8 mouse cellular contexts compared by ENCODE assay signal in genomic region chr12:113151046-113151445, GRCm38 (mm10). TPM values are rescaled to one million over a fixed set of nuclear protein-coding genes. Genes with fewer than 3 reads are reported as not detected.
DNase-seq lines count a peak whose midpoint lies in the region; ATAC-seq and TF ChIP-seq lines count a peak whose summit lies in the region.

No protein-coding gene starts in this region.

- 73% methylated on average over 8 of the region's 8 CpGs for WGBS in limb, embryonic 10.5 days
- WGBS in stomach, postnatal 0 days = 59% methylated on average over 8 of the region's 8 CpGs
- WGBS in midbrain, embryonic 13.5 days = 77% methylated on average over 8 of the region's 8 CpGs

- H3K27ac ChIP-seq in testis, adult 2 months (ENCODE audit: control insufficient read depth, insufficient read depth, low read depth, low read length) = no peak overlapping the region
- no peak overlapping the region for H3K27ac ChIP-seq in limb, embryonic 10.5 days
- H3K27ac ChIP-seq in stomach, postnatal 0 days (replicated peaks) = no peak overlapping the region
- no peak overlapping the region for H3K27ac ChIP-seq in midbrain, embryonic 13.5 days

- TF ChIP-seq POLR2A in testis, adult 2 months (IDR thresholded peaks at IDR 0.05; ENCODE audit: control insufficient read depth, low read depth, low read length) = no peak

- no peaks in the 10 kb centered on the region for H3K27me3 ChIP-seq in testis, adult 2 months (ENCODE audit: control insufficient read depth, insufficient read depth, low read length)
- peaks cover 92% of the 10 kb centered on the region for H3K27me3 ChIP-seq in limb, embryonic 10.5 days (ENCODE audit: low read depth, poor library complexity, severe bottlenecking)
- H3K27me3 ChIP-seq in stomach, postnatal 0 days (ENCODE audit: control insufficient read depth, insufficient read depth, low read length) = no peaks in the 10 kb centered on the region
- H3K27me3 ChIP-seq in midbrain, embryonic 13.5 days = peaks cover 49% of the 10 kb centered on the region

- H3K4me2 ChIP-seq in stomach, postnatal 0 days (replicated peaks; ENCODE audit: low read depth) = peak overlapping the region; percentile 81; the same call in 1 of the 2 replicates
- H3K4me2 ChIP-seq in midbrain, embryonic 13.5 days (replicated peaks) = no peak overlapping the region; the same call in 1 of the 2 replicates

- peak; percentile 62 to 67 for DNase-seq in heart, adult 18-20 months
- no peak for DNase-seq in heart, postnatal 36 days
- no peak for DNase-seq in testis, postnatal 10 days (ENCODE audit: low spot score)
- no peak for DNase-seq in limb, embryonic 10.5 days (ENCODE audit: low spot score)
- no peak for DNase-seq in stomach, postnatal 0 days (ENCODE audit: low spot score)
- no peak for DNase-seq in neural tube, embryonic 10.5 days (ENCODE audit: extremely low spot score, low spot score)

- H3K9ac ChIP-seq in stomach, postnatal 0 days (ENCODE audit: low read length) = no peak overlapping the region
- no peak overlapping the region for H3K9ac ChIP-seq in midbrain, embryonic 13.5 days (replicated peaks)

- TF ChIP-seq EP300 in stomach, postnatal 0 days (optimal IDR thresholded peaks at IDR 0.05) = no peak

- no peaks in the 10 kb centered on the region for H3K36me3 ChIP-seq in testis, adult 2 months (ENCODE audit: control insufficient read depth, insufficient read depth, low read length)
- no peaks in the 10 kb centered on the region for H3K36me3 ChIP-seq in limb, embryonic 10.5 days
- no peaks in the 10 kb centered on the region for H3K36me3 ChIP-seq in stomach, postnatal 0 days (ENCODE audit: control insufficient read depth, insufficient read depth, low read length)
- no peaks in the 10 kb centered on the region for H3K36me3 ChIP-seq in midbrain, embryonic 13.5 days

- peak overlapping the region; percentile 77 for H3K4me3 ChIP-seq in testis, adult 2 months (ENCODE audit: control insufficient read depth, low read depth, low read length)
- H3K4me3 ChIP-seq in limb, embryonic 10.5 days = peak overlapping the region; percentile 61; the same call in 1 of the 2 replicates
- H3K4me3 ChIP-seq in stomach, postnatal 0 days (ENCODE audit: low read depth, low read length) = no peak overlapping the region
- H3K4me3 ChIP-seq in midbrain, embryonic 13.5 days (replicated peaks) = no peak overlapping the region

- ATAC-seq in stomach, postnatal 0 days (ENCODE audit: low FRiP score, low TSS enrichment) = no peak
- ATAC-seq in midbrain, embryonic 13.5 days = no peak

- H3K9me3 ChIP-seq in limb, embryonic 10.5 days (replicated peaks) = no peaks in the 10 kb centered on the region
- no peaks in the 10 kb centered on the region for H3K9me3 ChIP-seq in stomach, postnatal 0 days (ENCODE audit: control insufficient read depth, low read length)
- H3K9me3 ChIP-seq in midbrain, embryonic 13.5 days = no peaks in the 10 kb centered on the region

- intact Hi-C loops in heart, postnatal 36 days (cut with DNase I) = loop anchor here (5.0 kb wide), 2 partner anchors 199 to 274 kb away; no protein-coding TSS in a partner anchor

- peaks cover 51% of the 10 kb centered on the region for H3K4me1 ChIP-seq in testis, adult 2 months (ENCODE audit: control insufficient read depth, insufficient read depth, low read length)
- H3K4me1 ChIP-seq in limb, embryonic 10.5 days = peaks cover 38% of the 10 kb centered on the region
- H3K4me1 ChIP-seq in stomach, postnatal 0 days (replicated peaks; ENCODE audit: control insufficient read depth, insufficient read depth) = peaks cover 19% of the 10 kb centered on the region
- H3K4me1 ChIP-seq in midbrain, embryonic 13.5 days (replicated peaks) = peaks cover 40% of the 10 kb centered on the region

- TF ChIP-seq CTCF in testis, adult 2 months (IDR thresholded peaks at IDR 0.05; ENCODE audit: control insufficient read depth, insufficient read depth, insufficient replicate concordance, low read depth, low read length) = no peak
- no peak for TF ChIP-seq CTCF in stomach, postnatal 0 days (IDR thresholded peaks at IDR 0.05; ENCODE audit: low read depth)

RNA-seq across cellular contexts. Expression of gene Crip1, which starts 4.9 kb away (rescaled TPM):
- 100 to 1,000 TPM; 191 to 201 TPM for total RNA-seq in heart, adult 18-20 months (2021)
- 100 to 1,000 TPM; 190 to 198 TPM for total RNA-seq in heart, postnatal 36 days (2021)
- polyA plus RNA-seq in testis, adult 2 months (2012; rRNA removed) = 30.4 and 106 TPM in 2 replicates
- polyA plus RNA-seq in limb, embryonic 10.5 days (2016; fragmentation: Nextera tagmentation; extraction: Ambion mirVana) = 48.7 and 61.0 TPM in 2 replicates
- 585 and 865 TPM in 2 replicates for polyA plus RNA-seq in stomach, postnatal 0 days (2015; fragmentation: Nextera tagmentation; extraction: Ambion mirVana)
- 31.0 and 35.1 TPM in 2 replicates for polyA plus RNA-seq in midbrain, embryonic 13.5 days (2015; fragmentation: Nextera tagmentation; extraction: Ambion mirVana)

RNA-seq across cellular contexts. Expression of gene Tedc1, which starts 5.2 kb away (rescaled TPM):
- under 1 TPM; 0.31 to 0.89 TPM for total RNA-seq in heart, adult 18-20 months (2021)
- total RNA-seq in heart, postnatal 36 days (2021) = under 1 TPM; 0.19 to 0.49 TPM
- 46.9 and 48.0 TPM in 2 replicates for polyA plus RNA-seq in testis, adult 2 months (2012; rRNA removed)
- polyA plus RNA-seq in limb, embryonic 10.5 days (2016; fragmentation: Nextera tagmentation; extraction: Ambion mirVana) = 49.4 and 60.2 TPM in 2 replicates
- polyA plus RNA-seq in stomach, postnatal 0 days (2015; fragmentation: Nextera tagmentation; extraction: Ambion mirVana) = 5.7 and 6.0 TPM in 2 replicates
- polyA plus RNA-seq in midbrain, embryonic 13.5 days (2015; fragmentation: Nextera tagmentation; extraction: Ambion mirVana) = 21.3 and 21.6 TPM in 2 replicates

RNA-seq across cellular contexts. Expression of gene Crip2, which starts 11.0 kb away (rescaled TPM):
- total RNA-seq in heart, adult 18-20 months (2021) = 1,000 to 10,000 TPM; 1,463 to 1,557 TPM
- total RNA-seq in heart, postnatal 36 days (2021) = 1,000 to 10,000 TPM; 1,482 to 1,552 TPM
- 178 and 179 TPM in 2 replicates for polyA plus RNA-seq in testis, adult 2 months (2012; rRNA removed)
- polyA plus RNA-seq in limb, embryonic 10.5 days (2016; fragmentation: Nextera tagmentation; extraction: Ambion mirVana) = 58.8 and 63.8 TPM in 2 replicates
- 106 and 112 TPM in 2 replicates for polyA plus RNA-seq in stomach, postnatal 0 days (2015; fragmentation: Nextera tagmentation; extraction: Ambion mirVana)
- polyA plus RNA-seq in midbrain, embryonic 13.5 days (2015; fragmentation: Nextera tagmentation; extraction: Ambion mirVana) = 360 TPM in 2 replicates

RNA-seq across cellular contexts. Expression of gene Tmem121, which starts 34.7 kb away (rescaled TPM):
- total RNA-seq in heart, adult 18-20 months (2021) = not detected
- not detected for total RNA-seq in heart, postnatal 36 days (2021)
- polyA plus RNA-seq in testis, adult 2 months (2012; rRNA removed) = 1.0 and 1.3 TPM in 2 replicates
- polyA plus RNA-seq in limb, embryonic 10.5 days (2016; fragmentation: Nextera tagmentation; extraction: Ambion mirVana) = 12.3 and 15.7 TPM in 2 replicates
- polyA plus RNA-seq in stomach, postnatal 0 days (2015; fragmentation: Nextera tagmentation; extraction: Ambion mirVana) = 4.2 and 4.6 TPM in 2 replicates
- 24.7 and 30.2 TPM in 2 replicates for polyA plus RNA-seq in midbrain, embryonic 13.5 days (2015; fragmentation: Nextera tagmentation; extraction: Ambion mirVana)

RNA-seq across cellular contexts. Expression of gene Mta1, which starts 53.0 kb away (rescaled TPM):
- total RNA-seq in heart, adult 18-20 months (2021) = 10 to 100 TPM; 43.9 to 46.2 TPM
- total RNA-seq in heart, postnatal 36 days (2021) = 10 to 100 TPM; 48.7 to 56.4 TPM
- 57.9 and 63.9 TPM in 2 replicates for polyA plus RNA-seq in testis, adult 2 months (2012; rRNA removed)
- polyA plus RNA-seq in limb, embryonic 10.5 days (2016; fragmentation: Nextera tagmentation; extraction: Ambion mirVana) = 22.9 and 25.9 TPM in 2 replicates
- polyA plus RNA-seq in stomach, postnatal 0 days (2015; fragmentation: Nextera tagmentation; extraction: Ambion mirVana) = 4.9 and 5.3 TPM in 2 replicates
- polyA plus RNA-seq in midbrain, embryonic 13.5 days (2015; fragmentation: Nextera tagmentation; extraction: Ambion mirVana) = 17.2 and 17.4 TPM in 2 replicates

Comparison
In these comparisons a context has a peak if more than half of its experiments do, and no peak if none do; other contexts are left out.
1. DNase-seq: peak in heart, adult 18-20 months (2 of 2); none in heart, postnatal 36 days (0 of 2), testis, postnatal 10 days (single experiment), limb, embryonic 10.5 days (single experiment), stomach, postnatal 0 days (single experiment) and neural tube, embryonic 10.5 days (single experiment).
2. H3K4me3 ChIP-seq: peak in testis, adult 2 months (single experiment) and limb, embryonic 10.5 days (single experiment); none in stomach, postnatal 0 days (single experiment) and midbrain, embryonic 13.5 days (single experiment).